In genomic region chr8:61697728-61698385, GRCm38 (mm10) we compare ENCODE assay signal across 14 mouse cellular contexts.
DNase-seq lines count a peak whose midpoint lies in the region; ATAC-seq and TF ChIP-seq lines count a peak whose summit lies in the region.
"Had no signal": no experiment of that assay in that cellular context is flagged by ENCODE, and none has a peak within 500 bp of the region (broad histone marks: within the 10 kb centered on the region; RNA-seq: fewer than 3 reads in every experiment).

No protein-coding gene starts in this region.

- no peak overlapping the region for H3K9ac ChIP-seq in embryonic facial prominence, embryonic 13.5 days
- no peak overlapping the region for H3K9ac ChIP-seq in intestine, embryonic 14.5 days (ENCODE audit: low read length)
- H3K9ac ChIP-seq in intestine, postnatal 0 days (ENCODE audit: low read depth, low read length): no peak overlapping the region
- H3K9ac ChIP-seq: lung, embryonic 15.5 days had no signal

- H3K4me1 ChIP-seq in embryonic facial prominence, embryonic 13.5 days: peaks cover 31% of the 10 kb centered on the region
- peaks cover 33% of the 10 kb centered on the region for H3K4me1 ChIP-seq in embryonic facial prominence, embryonic 10.5 days
- H3K4me1 ChIP-seq in intestine, embryonic 14.5 days (replicated peaks; ENCODE audit: control insufficient read depth, insufficient read depth, low read length): peaks cover 6% of the 10 kb centered on the region; the same call in 1 of the 2 replicates
- H3K4me1 ChIP-seq in intestine, postnatal 0 days (replicated peaks; ENCODE audit: control insufficient read depth, insufficient read depth, low read length): no peaks in the 10 kb centered on the region
- H3K4me1 ChIP-seq: lung, embryonic 15.5 days had no signal

- no peak overlapping the region for H3K4me3 ChIP-seq in embryonic facial prominence, embryonic 13.5 days
- H3K4me3 ChIP-seq in embryonic facial prominence, embryonic 10.5 days: no peak overlapping the region
- no peak overlapping the region for H3K4me3 ChIP-seq in intestine, embryonic 14.5 days (ENCODE audit: low read depth, low read length)
- H3K4me3 ChIP-seq in intestine, postnatal 0 days (ENCODE audit: low read depth, low read length): no peak overlapping the region
- H3K4me3 ChIP-seq: lung, embryonic 15.5 days had no signal

- H3K9me3 ChIP-seq in embryonic facial prominence, embryonic 13.5 days: no peaks in the 10 kb centered on the region
- no peaks in the 10 kb centered on the region for H3K9me3 ChIP-seq in embryonic facial prominence, embryonic 10.5 days
- H3K9me3 ChIP-seq in intestine, embryonic 14.5 days (ENCODE audit: control insufficient read depth, low read length): no peaks in the 10 kb centered on the region
- H3K9me3 ChIP-seq in intestine, postnatal 0 days (ENCODE audit: control insufficient read depth): no peaks in the 10 kb centered on the region
- H3K9me3 ChIP-seq: lung, embryonic 15.5 days had no signal

- no peak overlapping the region for H3K4me2 ChIP-seq in embryonic facial prominence, embryonic 13.5 days
- no peak overlapping the region for H3K4me2 ChIP-seq in intestine, embryonic 14.5 days (ENCODE audit: low read length)
- no peak overlapping the region for H3K4me2 ChIP-seq in intestine, postnatal 0 days (replicated peaks; ENCODE audit: low read depth)
- H3K4me2 ChIP-seq: lung, embryonic 15.5 days; midbrain, embryonic 11.5 days had no signal

- TF ChIP-seq CTCF in intestine, postnatal 0 days (IDR thresholded peaks at IDR 0.05; ENCODE audit: low read depth): no peak

- ATAC-seq in embryonic facial prominence, embryonic 13.5 days (ENCODE audit: insufficient number of reproducible peaks, insufficient read depth, low FRiP score, low TSS enrichment, low read depth): 0 out of 2 replicates have a peak, but pooled peaks have one; percentile 54
- 0 out of 2 replicates have a peak, but pooled peaks have one; percentile 55 for ATAC-seq in intestine, embryonic 14.5 days (replicated peaks; ENCODE audit: low FRiP score, low TSS enrichment, low read depth)
- ATAC-seq in intestine, postnatal 0 days: no peak

- 57% methylated on average over 7 of the region's 7 CpGs for WGBS in embryonic facial prominence, embryonic 13.5 days
- WGBS in embryonic facial prominence, embryonic 10.5 days: 86% methylated on average over 7 of the region's 7 CpGs
- WGBS in intestine, embryonic 14.5 days: 62% methylated on average over 7 of the region's 7 CpGs
- 72% methylated on average over 7 of the region's 7 CpGs for WGBS in intestine, postnatal 0 days

- peaks cover 38% of the 10 kb centered on the region for H3K36me3 ChIP-seq in embryonic facial prominence, embryonic 13.5 days
- H3K36me3 ChIP-seq in embryonic facial prominence, embryonic 10.5 days (replicated peaks): peaks cover 31% of the 10 kb centered on the region
- no peaks in the 10 kb centered on the region; the same call in 1 of the 2 replicates for H3K36me3 ChIP-seq in intestine, embryonic 14.5 days (ENCODE audit: control insufficient read depth, insufficient read depth, low read length)
- H3K36me3 ChIP-seq in intestine, postnatal 0 days (ENCODE audit: control insufficient read depth, insufficient read depth): 0 out of 2 replicates have a peak, but pooled peaks cover 7% of the 10 kb centered on the region
- H3K36me3 ChIP-seq: lung, embryonic 15.5 days had no signal

- DNase-seq in embryonic facial prominence, embryonic 10.5 days (ENCODE audit: low spot score): no peak
- no peak for DNase-seq in intestine, embryonic 14.5 days (ENCODE audit: low spot score)
- peak; percentile 15 for DNase-seq in lung, postnatal 10 days
- DNase-seq in lung, adult 18-20 months: no peak
- DNase-seq in cerebellum, postnatal 14 days: no peak
- DNase-seq in frontal cortex, postnatal 25 days (ENCODE audit: low spot score in 2 of 2): no peak
- DNase-seq: adrenal gland, adult 2 months; cerebellum, adult 2 months; right cerebral cortex, postnatal 4 days; thymus, postnatal 25 days had no signal

- H3K27me3 ChIP-seq in embryonic facial prominence, embryonic 13.5 days: no peaks in the 10 kb centered on the region
- no peaks in the 10 kb centered on the region for H3K27me3 ChIP-seq in embryonic facial prominence, embryonic 10.5 days (replicated peaks; ENCODE audit: low read depth, poor library complexity, severe bottlenecking)
- no peaks in the 10 kb centered on the region for H3K27me3 ChIP-seq in intestine, embryonic 14.5 days (replicated peaks; ENCODE audit: control insufficient read depth, insufficient read depth, low read length)
- no peaks in the 10 kb centered on the region for H3K27me3 ChIP-seq in intestine, postnatal 0 days (replicated peaks; ENCODE audit: control insufficient read depth, insufficient read depth, low read length)
- H3K27me3 ChIP-seq: lung, embryonic 15.5 days had no signal

- H3K27ac ChIP-seq in embryonic facial prominence, embryonic 13.5 days: peak overlapping the region; percentile 60
- no peak overlapping the region for H3K27ac ChIP-seq in embryonic facial prominence, embryonic 10.5 days (replicated peaks)
- peak overlapping the region; percentile 54 for H3K27ac ChIP-seq in intestine, embryonic 14.5 days (ENCODE audit: low read depth)
- no peak overlapping the region for H3K27ac ChIP-seq in intestine, postnatal 0 days (ENCODE audit: low read depth, low read length)
- H3K27ac ChIP-seq: lung, embryonic 15.5 days had no signal

Comparison
In these comparisons a context has a peak if more than half of its experiments do, and no peak if none do; other contexts are left out.
1. H3K27ac ChIP-seq: peak in embryonic facial prominence, embryonic 13.5 days (single experiment) and intestine, embryonic 14.5 days (single experiment); none in embryonic facial prominence, embryonic 10.5 days (single experiment) and intestine, postnatal 0 days (single experiment).